Mouse (Mus musculus) cerebellum, postnatal 36 days (tissue): ENCODE results near the gene Il16.

Experiments
- DNase-seq, 2 experiments: peaks; one replicate each; pipeline ENCODE4 v3.0.0; 2021 to 2022; ENCODE audit warnings: mixed read lengths in 2 of 2

Gene Il16

DNA sequence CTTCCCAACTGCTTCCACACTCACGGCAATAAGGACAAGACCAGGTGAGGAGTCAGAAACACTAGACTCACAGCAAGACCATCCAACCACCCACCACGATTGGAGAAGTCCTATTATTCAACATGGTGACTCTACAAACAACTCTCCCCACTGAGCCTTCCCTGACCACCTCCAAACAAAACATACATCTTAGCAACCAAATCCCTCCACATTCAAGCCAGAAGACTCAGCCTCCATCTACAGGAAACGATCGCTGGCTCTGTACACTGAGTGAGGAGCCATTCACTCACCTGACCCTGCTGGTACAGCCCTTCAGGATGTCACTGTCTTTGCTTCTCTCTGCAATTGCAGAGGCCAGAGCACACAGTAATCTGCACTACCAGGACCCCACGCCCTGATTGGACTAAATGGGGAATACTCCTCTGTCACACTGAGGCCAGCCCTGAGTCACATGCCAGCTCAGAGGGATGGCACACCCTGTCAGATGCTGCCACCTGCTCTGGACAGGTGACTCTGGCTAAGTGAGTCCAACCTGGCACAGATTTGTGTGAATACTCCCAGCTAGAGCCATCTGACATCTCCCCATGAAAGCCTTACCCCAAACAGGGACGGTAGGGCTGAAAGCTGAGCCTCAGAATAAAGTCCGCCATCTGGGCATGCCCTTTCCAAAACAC lies 10.3 kb downstream of the Il16 start:
- DNase-seq: peak; percentile 92 to 94

DNA sequence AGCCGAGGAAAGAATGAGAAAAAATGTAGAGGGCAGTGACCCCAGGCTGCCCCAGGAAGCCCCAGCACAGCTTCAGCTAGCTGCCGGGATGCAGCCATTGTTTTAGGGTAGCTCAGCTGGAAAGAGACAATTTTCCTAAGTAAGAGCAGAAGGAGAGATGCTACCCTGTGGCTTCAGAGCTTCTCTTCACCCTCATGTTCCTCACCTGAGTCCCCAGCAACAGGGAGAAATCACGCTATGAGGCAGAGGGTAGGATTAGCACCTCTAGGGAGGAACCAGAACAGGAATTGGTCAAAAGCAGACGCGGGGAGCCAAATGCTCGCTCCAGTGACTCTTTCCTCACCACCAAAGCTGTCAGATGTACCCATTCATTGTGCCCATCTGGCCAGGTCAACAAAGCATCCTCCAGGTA lies 10.8 kb downstream of the Il16 start:
- DNase-seq: peak; percentile 47 to 56

DNA sequence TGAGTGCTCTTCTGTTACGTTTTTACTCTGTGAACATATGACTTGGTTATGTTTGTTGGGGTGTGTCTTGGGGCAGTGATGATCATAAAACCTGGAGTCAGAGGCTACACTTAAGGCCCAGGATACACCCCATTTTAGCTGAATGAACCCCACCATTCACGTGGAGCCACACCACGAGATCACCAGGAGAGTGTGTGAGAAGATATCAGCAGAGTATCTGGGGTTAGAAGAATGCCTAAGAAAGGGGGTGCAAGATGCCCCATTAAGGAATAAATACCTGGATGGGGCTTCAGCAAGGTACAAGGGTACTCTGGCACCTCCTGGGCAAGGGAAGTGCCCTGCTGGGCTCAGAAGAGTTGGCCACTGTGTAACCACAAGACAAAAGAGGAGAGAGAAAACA lies 11.3 kb downstream of the Il16 start:
- DNase-seq: peak in 1 of 2 experiments; percentile 39

DNA sequence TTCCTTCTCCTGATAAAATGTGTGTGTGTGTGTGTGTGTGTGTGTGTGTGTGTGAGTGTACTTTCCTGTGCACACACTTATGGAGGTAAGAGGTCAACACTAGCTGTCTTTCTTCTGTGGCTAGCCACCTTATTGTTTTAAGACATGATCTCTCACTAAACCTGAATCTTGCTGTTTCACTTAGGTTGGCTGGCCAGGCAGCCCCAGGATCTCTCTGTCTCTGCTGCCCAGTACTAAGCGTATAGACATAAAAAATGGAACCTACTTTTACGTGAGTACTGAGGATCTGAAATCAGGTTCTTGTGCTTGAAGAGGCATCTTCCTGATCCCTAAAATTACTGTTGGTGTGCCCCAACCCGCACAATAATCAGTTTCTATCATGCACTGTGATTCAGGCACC lies 12.7 kb downstream of the Il16 start:
- DNase-seq: no peak

DNA sequence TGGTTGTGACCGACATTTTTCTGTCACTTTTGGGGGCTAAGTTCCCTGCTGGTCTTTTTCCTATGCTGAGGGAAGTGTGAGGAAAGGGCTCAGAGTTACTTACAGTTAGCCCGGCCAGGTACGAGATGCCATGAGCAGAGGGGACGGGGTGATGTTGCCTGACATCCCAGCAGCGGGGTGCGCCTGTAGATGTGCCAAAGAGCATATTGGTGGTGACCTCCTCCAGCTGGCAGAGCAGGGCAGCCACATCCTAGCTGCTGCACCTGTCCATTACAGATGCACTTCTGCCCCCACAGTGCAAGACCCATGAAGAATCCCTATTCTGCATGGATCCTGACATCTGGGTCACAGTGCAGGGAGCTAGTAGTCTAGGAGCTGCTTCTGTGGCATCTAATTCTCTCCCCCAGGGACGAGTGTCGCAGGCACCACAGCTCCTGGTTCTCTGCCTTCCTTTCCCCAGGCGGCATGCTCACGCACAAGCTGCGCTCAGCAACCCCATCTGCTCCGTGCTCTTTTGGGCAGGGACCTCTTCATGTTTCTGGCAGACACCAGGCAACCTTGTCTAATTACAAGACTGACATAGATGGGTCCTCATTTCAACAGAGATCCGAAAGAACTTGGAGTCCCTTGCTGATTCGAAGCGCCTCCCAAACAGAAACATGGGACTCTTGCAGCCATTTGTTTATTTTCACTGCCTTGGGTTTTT lies 13.4 kb downstream of the Il16 start:
- peak; percentile 86 to 88 for DNase-seq

DNA sequence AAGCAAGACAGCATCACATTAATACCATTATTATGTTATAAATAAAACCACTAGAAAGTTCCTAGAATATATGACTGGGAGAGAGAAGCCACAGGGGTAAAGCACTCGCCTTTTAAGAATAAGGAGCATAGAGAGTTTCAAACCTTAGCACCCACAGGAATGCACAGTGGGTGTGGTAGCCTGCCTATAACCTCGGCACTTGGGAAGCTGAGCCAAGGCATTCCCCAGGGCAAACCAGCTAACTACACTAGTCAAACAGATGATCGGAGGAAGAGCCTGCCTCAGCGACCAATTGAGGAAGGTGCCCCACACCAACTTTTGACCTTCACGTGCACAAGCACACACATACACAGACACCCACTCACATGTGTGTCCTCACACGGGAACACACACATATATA lies 14.2 kb downstream of the Il16 start:
- DNase-seq: no peak

DNA sequence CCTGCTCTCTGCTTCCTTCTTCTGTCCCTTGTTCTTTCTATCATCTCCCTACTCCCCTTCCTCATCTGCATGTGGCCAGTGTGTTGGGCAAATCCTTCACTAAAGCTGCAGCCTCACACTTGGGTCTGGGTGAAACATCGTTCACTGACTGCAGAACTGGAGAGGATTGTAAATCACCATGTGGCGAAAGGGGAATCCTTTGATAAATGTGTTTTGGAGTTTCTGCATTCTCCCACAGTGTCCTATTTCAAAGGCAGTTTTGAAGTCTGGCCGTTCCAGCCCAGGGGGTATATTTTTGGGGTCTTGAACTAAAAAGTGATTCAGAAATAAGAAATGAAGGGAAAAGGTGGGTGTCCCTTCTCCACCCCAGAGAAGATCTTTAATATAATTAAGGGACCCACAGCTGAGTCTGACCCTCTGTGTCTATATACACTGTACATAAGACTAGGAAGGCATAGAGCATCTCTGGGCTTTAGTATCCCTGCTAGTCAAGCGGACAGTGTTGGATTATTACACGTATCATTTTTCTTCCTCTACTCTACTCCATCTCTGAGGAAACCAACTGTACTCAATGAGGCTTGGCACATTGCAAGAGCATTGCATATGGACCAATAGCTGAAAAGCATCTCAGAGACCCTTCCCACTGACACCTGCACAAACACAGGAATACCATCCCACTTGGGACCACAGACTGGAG lies 18.4 kb downstream of the Il16 start:
- DNase-seq: no peak

DNA sequence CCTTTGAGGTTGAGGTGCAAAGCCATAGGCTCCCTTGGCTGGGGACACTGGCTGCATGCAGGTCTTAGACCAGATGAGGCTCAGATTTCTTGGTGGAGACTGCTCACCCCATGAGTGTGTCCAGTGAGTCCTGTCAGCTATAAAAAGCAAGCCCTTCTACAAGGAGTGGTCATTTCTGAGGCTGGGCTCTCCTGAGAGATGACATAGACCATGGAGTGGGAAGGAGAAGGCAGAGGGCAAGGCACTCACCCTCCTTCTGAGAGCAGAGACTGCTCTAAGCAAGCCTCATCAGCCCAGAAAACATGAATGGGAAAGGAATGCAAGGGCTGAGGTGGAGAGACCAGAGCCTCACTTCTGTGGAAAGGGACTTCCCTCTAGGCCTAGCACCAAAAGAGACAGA lies 19.7 kb downstream of the Il16 start:
- DNase-seq: peak in 1 of 2 experiments; percentile 9

DNA sequence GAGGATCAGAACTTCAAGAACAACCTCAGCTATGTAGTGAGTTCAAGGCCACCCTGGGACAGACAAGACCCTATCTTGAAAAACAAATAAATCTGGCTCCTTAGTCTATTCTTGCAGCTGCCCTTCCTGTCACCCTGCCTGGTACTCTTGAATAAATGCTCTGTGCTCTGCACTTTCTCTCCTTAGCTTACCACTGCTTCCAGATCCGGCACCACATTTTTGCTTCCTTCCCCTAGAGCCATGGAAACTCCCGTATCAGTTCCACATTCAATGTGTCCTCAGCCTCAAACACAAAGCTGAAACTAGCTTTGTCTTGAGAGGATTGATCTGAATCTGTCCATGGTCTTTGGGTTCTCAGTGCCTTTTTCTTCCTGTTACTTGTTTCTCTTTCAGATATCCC lies 21.0 kb downstream of the Il16 start:
- DNase-seq: peak in 1 of 2 experiments; percentile 20

DNA sequence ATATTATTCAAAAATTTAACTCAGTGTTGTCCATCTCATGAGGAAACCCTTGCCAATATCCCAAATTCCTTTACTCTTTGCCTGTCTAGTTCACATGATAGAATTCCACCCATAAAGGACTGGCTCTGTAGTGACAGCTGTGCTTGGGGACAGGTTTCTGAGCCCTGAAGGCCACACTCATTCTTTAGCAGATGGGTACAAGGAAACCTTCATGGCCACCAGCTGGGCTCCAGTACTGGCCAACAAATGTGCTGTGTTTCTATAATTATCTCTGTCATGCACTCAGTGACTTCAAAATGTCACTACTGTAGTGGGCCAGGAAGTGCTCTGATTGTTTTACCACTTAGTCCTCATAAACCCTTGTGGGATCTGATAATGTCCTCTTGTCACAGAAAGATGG lies 21.6 kb downstream of the Il16 start:
- DNase-seq: peak; percentile 78 to 85

DNA sequence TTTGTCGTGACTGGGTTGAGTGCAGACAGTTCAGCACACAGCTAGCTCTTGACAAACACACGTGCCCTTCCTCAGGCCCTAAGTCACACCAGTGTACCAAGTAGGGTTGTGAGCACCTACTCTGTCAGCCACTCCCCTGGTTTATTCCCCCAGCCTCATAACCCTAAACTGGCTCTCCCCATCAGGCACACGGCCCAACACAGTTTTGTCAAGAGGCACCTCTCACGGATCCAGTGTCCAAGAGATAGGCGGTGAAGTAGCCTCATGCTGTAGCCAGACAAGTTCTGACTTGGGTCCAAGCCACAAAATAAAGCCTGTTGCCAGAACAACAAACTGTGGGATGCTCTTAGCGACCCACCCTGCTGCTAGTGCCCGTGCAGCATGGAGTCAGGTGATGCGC lies 22.3 kb downstream of the Il16 start:
- peak in 1 of 2 experiments; percentile 32 for DNase-seq

DNA sequence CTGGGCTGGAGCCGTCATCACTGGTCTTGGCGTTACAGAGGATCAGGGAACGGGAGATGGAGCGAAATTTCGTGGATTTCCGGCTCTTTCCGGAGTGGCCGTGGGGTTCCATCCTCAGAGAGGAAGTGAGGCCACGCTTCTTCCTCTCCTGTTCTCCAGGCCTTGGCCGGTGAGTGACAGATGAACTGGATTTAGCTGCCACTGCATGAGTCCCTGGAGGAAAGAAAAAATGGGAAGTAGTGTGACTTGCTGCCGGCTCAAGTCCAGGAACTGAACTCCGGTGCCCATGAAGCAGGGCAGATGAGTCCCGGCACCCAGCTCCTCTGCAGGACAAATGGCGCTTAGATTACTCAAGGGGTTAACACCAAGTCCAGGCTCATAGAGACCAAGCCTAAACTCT lies 23.0 kb downstream of the Il16 start:
- DNase-seq: peak in 1 of 2 experiments; percentile 28

DNA sequence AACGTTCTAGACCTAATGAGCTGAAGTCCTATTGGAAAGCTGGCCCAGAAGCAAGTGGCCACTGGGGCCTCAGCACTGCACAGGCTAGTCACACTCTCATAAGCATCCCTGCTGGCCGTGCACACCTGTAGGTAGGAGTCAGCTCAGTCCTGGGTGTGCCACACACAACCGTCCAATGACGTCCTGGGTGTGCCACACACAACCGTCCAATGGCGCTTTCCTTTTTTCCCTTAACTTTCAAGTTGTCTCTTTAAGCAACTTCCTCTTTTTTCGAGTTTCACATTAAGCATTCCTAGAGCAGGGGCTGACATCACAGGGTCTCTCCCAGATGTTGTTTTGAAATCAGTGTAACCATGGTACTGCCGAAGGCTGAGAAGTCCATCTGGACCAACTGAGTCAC lies 25.3 kb downstream of the Il16 start:
- no peak for DNase-seq

DNA sequence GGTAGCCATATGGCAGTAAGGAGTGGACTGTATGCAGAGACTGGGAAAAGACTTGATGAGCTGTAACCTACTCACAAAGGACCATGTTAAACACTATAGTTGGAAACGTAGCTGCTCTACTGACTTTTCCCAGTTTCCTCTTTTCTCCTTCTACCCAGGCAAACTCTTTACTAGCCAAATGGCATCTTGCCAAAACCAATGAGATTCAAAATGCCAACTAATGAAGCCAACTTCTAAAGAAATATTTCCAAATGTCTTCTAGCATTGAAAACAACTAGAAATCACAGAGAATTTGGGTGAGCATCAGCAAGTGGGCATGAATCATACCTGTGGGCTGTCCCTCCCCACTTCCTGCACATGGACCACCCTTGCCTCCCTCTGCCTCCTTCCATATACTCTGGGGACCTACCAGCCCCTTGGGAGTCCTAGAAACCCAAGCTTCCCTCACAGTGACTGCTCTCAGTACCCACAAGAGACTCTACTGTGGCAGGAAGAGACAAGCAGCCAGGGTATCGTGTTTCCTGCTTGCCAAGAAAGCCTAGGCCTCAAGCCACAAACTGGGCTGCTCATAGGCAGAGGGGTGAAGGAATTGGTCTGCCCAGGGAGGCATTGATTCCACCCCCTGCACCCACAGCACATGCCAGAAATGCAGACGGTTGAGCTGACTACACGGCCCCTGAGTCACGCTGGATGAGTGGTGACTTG lies 28.4 kb downstream of the Il16 start:
- DNase-seq: peak in 1 of 2 experiments; percentile 18

DNA sequence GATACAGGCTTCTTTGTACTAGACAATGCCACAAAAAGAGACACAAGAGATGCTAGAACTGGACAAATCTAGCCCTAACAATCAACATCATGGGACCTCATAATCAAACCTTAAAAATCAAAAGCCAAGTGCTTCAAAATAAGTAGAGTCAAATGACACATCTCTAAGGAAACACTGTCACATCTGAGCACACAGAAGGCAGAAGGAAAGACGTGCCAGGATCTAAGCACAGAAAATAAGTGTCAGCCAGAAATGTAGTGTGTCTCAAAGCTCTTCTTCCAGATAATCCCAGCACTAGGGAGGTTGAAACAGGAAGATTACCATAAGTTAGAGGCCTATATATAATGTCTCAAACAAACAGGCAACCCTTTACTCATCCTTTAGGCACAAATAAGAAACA lies 31.9 kb downstream of the Il16 start:
- DNase-seq: no peak

DNA sequence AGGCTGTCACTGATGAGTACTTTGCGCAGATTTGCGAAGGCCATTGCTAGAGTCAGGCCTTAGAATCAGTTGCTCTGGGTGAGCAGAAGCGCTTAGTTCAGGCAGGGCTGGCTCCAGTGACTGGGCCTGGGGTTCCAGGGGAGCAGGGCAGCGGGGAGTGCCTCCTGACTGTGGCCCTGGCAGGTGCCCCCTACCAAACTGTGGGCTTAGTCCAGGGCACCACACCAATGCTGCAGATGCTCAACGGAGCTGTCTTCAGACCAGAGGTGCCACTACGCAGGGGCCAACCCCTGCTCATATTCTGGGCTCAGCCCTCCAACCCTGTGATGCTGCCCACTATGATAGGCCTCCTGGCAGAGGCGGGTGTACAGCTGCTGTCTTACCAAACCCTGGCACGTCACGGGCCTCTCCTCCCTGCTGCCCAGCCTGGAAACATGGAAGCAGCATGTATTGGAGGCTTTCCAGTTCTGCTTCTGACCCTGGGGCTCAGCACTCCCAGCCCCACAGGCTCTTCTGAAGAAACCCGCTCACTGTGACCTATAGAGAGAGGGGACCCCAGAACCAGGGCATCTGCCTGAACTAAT lies 33.8 kb downstream of the Il16 start:
- DNase-seq: peak; percentile 39 to 48

DNA sequence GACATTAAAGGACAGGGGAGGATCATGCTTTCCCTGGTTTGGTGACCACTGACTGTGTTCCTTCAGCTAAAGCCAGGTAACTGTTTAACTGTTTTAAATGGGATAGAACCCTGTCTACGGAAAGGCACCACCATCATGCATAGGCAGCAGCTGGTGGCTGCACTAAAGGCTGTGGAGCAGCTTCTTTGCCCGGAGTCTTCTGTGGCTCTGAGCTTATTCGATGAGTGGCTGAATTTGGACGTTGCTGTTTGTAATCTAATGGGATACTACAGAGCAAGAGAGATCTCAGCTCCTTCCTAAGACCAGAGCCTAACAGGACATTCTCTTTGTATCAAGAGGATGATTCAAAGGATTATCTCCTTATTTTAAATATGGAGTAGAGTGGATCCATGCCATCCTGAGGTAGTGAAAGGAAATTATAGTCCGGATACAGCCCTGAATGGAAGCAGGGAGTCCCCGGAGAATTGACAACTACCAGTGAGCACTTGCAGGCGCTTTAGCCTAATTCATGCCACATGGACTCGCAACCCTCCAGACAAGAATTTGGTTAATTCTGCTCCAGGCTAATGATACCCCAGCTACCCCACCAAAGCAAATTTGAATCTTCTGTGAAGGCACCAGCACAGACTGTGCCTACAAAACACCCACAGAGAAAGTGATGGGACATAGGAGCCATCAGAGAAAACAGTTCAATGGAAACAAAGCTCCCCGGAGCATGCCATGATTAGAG lies 42.3 kb downstream of the Il16 start:
- no peak for DNase-seq

DNA sequence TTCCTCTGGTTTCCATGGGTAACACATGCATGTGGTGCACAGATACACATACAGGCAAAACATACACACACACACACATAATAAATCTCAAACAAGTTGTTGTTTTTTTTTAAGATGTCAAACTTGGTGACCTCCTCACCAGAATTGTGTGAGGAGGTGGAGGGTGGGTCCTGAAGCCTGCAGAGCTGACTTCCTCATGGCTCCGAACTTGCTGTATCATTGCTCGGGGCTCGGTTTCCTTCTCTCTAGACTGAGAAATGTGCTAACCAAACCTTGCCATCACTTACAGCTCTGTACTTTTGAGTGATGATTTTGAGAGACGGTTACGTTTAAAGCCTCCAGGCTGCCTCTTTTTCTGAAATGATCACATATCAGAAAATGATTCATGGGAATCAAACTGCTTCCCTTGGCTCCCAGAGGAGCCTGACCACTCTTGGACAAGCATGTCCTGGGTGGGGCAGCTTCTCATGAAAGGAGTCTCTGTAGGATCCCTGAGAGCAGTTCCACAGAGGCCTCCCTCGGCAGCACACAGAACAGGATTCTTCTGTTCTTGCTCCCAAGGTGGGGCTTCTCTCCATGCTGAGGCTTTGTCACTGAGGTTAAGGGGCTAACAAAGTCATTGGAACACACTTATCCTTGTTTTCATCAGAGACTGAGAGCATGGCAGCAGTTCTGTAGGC lies 46.3 kb downstream of the Il16 start:
- DNase-seq: no peak

DNA sequence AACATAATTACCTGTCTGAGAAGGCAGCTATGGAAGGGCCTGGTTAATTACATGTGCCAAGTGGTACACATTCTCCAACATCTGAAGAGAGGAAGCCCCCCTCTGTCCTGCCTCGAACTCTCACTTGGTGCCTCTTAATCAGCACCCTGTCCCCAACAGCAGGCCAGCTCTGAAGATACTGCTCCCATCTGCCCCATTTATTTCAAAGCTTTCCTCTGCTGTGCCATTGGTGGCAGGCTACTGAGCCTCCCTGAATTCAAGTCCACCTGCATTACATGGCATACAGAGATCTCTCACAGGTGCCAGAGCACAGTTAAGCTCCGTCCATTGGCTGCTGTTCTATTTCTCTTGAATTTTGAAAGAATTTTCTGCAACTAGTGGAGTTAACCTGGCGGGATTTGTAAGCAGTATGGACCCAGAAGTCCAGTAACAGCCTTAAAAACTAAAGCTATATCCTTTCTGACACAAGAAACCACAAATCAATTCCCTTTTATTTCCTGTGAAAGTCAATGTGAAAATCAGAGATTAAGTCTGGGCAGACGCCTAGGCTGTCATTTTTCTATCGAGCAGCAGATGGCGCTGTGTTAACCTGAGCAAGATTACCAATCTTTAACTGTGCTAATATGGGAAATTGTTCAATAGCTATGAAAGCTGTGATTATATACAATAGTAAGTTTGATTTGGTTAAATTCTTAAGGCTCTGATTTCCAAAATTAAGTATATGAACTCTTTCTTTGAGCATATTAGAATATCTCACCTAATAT lies 49.9 kb downstream of the Il16 start:
- DNase-seq: peak; percentile 47 to 48

DNA sequence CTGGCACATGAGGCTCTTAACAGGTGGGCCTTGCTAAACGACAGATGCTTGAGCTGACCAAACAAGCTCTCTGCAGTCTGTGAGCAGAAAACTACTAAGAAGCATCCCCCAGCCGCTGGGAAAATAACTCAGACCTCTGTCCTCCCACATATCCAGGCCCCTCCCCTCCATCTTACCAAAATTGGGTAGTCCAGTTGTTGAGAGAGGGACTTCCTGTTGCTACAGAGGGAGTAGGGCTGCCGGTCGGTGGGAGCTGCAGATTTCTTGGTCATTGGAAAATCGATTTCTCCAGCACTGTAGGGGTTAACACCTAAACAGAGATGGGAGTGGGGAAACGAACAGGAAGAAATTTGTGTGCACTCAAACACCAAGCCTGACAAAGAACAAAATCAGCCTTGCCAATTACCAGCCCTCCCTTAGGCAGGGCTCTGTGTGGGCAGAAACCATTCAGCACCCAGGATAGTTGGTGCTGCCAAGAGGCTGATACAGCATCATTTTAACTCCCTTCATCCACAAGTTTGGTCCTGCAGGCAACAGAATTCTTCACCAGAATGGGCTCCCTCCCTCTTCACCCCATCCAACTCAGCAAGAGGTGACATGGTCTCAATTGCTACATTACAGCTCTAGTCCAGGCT lies 62.8 kb downstream of the Il16 start:
- DNase-seq: no peak
